Mouse (Mus musculus): ENCODE data around the gene Tbck.

DNA sequence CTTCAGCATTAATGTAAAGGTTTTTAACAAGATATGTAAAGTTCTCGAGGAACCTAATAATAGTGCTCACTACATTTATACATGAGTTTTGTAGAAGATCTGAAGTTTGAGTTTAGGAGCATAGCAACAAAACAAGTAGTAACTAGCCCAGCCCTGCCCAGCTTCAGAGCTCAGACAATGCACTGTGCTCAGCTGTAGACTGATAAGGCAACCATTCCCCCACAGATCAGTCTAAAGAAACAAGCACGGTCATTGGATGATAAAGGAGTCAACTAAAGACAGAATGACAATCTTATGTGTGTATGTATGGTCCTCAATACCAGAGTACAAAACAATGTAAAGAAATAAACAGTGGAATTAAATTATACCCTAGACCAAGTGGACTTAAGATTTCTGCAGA lies 135.5 kb downstream of the Tbck start:
- TF ChIP-seq CTCF (IDR thresholded peaks at IDR 0.05) = no peak
- TF ChIP-seq EP300 (IDR thresholded peaks at IDR 0.05; ENCODE audit: insufficient read depth, low read depth, low read length) = no peak

All from heart, adult 2 months (tissue).